Mouse (Mus musculus) C2C12 (cell line): ENCODE measurements around the gene Cdkn2d.

Experiments
- CEBPB ChIP-seq: IDR thresholded peaks from one replicate; pipeline ENCODE4 v1.6.1; 2011; ENCODE audit warnings: low read depth, mild to moderate bottlenecking, control low read depth, moderate library complexity
- CTCF ChIP-seq: IDR thresholded peaks from one replicate; pipeline ENCODE4 v1.5.1; 2011; ENCODE audit not compliant: control insufficient read depth, insufficient read depth, insufficient read length
- MAX ChIP-seq: IDR thresholded peaks from one replicate; pipeline ENCODE4 v1.6.1; 2011; ENCODE audit warnings: mild to moderate bottlenecking, control low read depth
- MYOD1 ChIP-seq: IDR thresholded peaks from one replicate; pipeline ENCODE4 v1.6.1; 2011; ENCODE audit warnings: low read depth; ENCODE audit not compliant: control insufficient read depth, insufficient read length
- USF1 ChIP-seq: IDR thresholded peaks from one replicate; pipeline ENCODE4 v1.6.1; 2011; ENCODE audit warnings: low read depth, mild to moderate bottlenecking, control low read depth, moderate library complexity

DNA sequence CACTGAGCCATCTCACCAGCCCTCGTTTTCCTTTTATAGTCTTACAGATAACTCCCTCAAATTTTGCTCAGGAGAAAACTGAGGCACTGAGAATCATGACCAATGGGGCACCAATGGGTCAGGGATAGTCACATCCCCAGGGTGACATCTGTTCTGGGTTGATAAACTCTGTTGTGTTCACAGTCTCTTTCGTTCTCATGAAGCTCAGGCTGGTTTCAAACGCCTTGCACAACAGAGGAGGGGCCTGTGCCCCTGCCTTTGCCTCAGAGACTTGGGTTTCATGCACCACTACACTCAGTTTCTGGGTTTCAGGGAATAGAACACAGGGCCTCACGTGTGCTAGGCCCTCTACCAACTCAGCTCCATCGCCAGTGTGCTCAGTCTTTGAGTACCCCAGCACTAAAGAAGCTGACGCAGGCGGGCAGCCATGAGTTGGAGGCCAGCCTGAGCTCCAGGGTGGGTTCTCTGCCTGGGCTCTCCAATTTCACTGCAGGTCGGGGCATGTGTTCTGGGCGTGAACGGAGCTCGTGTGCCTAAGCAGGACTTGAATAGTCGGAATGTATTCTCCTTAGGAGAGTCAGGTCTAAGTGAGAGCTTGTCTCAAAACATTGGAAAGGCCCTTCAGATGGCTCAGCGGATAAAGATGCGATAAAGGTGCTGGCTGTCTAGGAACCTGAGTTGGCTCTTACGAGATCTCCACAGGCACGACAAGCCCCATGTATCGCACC lies 26.8 kb downstream of the Cdkn2d start:
- TF ChIP-seq MAX (no peak), MYOD1 (no peak), CTCF (no peak), CEBPB (no peak), USF1 (no peak)
